Mouse (Mus musculus): ENCODE results near the gene Ubl3.

DNA sequence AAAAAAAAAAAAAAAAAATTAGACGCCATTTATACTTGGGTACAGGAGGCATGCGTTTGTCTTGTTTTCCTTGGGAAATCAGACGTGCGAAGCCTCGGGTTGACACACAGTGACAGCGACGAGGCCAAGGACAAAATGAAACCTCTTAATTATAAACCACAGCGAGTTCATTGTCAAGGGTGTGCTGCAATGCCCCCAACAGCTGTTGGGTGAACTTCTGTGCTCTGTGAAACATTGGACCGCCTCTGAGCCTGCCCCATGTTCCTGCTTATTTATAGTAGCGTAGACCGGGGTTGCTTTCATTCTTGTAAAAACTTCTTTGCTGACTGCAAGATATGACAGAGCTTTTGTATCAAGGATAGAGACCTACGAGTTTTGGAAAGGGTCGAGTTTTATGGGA, 16.9 kb upstream of the Ubl3 start:
- TF ChIP-seq CTCF (IDR thresholded peaks at IDR 0.05; ENCODE audit: low read depth, low read length) (no peak), POLR2AphosphoS5 (IDR thresholded peaks at IDR 0.05; ENCODE audit: insufficient replicate concordance, low read depth, low read length) (no peak), GATA2 (IDR thresholded peaks at IDR 0.05; ENCODE audit: borderline replicate concordance, low read depth, low read length) (no peak), GATA1 (IDR thresholded peaks at IDR 0.05; ENCODE audit: borderline replicate concordance, low read length) (no peak)
